Mouse (Mus musculus): ENCODE data around the gene Klhl5.

Klhl5 gene

DNA sequence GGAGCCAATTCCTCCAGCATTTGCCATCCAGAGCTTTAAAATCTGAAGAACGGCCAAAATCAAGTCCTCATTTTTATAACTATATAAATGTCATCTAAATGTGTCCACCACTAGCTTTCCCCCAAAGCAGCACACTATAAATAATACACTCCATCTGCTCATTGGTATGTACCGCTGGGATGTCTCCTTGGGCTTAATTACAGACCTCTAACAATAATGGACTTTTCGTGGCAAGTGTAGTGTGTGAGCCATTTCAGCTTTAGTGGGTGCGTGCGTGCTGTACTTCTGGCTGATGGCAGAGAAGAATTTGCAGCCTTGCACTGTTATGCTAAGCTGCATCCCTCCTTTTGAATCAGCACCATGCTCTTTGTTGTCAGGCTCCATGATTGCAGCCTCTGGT, 84.3 kb downstream of the Klhl5 start:
- DNase-seq (ENCODE audit: low read depth, low spot score) = no peak

DNA sequence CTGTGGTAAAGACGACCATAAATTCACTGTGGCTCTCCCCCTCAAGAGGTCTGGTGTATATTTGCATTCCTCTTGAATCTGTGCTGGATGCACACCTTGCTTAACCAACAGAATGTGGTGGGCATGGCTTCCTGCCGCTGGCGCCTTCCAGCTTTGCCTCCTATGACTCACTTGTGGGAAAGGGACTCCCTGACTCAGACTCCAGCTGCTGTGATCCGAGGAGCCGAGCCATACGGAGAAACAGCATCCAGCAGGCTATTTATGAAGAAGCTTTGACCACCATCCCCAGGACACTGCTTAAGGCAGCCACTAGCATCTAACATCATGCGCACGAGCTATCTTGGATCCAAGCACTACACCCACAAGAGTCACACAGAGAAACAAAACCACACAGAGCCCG, 87.1 kb downstream of the Klhl5 start:
- DNase-seq (ENCODE audit: low read depth, low spot score) = no peak

DNA sequence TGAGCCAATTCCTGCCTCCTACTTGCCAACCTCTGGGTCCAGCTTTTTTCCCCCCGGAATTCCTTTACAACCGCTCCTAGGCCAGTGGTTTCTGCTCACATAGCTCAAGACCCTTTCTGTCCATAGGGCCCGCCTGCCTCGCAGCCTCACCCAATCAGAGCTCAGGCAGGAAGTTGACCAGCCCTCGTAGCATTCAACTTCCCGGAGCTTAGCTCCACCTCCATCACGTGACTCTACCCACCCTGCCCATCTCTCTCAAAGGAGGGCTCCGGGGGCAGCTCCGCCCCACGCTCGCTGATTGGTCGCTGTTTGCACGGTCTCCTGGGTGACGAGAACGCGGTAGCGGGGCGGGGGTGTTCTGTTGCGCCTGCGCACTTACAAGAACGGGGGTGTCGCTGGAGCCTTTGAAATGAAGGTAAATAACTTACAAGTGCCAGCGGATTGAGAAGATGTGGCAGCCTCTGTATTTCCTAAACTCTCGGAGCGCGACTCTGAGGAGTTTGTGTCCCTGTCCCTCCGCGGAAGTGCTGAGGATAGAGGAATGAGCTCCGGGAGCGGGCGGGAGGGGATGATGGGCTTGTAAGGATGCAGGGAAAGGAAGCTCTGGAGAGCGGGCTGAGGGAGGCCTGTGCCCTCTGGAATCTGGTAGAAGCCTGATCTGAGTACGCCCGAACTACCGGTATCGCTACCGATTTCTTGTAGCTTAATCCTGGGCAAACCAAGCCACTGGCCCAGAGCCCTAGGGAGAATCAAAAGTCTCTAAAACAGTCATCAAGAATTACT, 92.2 kb downstream of the Klhl5 start, which contains the start of gene Wdr19:
Gene Wdr19 (plus strand): TSS at position 351 of the 783 bp plus-strand sequence.
- DNase-seq (ENCODE audit: low read depth, low spot score) = peak; percentile 99

- DNase-seq (ENCODE audit: low read depth, low spot score) = no peak
Observed at GRCm38 (mm10) chr5:65204726-65205125, 97.4 kb downstream of the Klhl5 start.

DNA sequence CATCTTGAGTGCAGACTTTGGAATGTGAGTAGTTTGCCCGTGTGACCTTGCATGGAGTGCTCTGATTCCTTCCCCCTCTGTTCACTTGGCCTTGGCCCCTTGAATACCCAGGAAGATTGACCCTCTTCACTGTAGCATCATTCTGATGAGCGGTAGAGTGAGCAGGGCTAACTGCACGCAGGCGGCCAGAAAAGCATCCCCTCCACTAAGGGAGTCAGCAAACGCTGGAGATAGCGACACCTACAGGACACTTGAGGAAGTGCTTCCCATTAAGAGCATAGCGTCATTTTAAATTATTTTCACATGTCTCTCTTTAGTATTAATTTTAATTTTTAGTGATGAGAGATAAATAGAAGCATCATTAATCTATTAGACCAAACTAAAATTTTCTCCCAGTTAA, 106.0 kb downstream of the Klhl5 start:
- DNase-seq (ENCODE audit: low read depth, low spot score) = peak; percentile 43

Measured in R1 (cell line).